Mouse (Mus musculus) CD4-positive helper T cell, adult 2 months (primary cell): ENCODE results near the gene Sbf2.

Source experiments
- DNase-seq: peaks from one replicate; pipeline ENCODE4 v3.0.0-alpha.2; 2012; ENCODE audit warnings: low read depth, missing footprints, low spot score

Sbf2 gene

GRCm38 (mm10) chr7:110313392-110314055 lies 301.2 kb downstream of the Sbf2 start:
- no peak for DNase-seq

DNA sequence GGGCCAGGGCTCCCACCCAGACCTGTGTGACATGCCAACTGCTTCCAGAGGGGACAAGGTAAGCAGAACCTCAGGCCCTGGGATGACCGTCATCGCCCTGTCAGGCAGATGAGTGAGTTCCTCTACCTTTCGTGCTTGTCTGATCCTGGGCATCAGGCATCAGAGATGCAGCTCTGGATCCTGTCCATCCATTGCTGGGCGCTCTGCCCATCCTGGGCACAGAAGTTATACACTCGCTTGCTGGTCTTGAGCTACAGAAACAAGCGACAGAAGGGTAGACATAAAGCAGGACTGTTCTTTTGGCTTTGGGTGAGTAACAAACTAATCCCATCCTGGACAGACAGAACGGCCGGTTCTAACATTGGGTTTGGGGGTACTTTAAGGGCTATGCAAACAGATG lies 305.5 kb downstream of the Sbf2 start:
- no peak for DNase-seq

- DNase-seq, result no peak
Observed at GRCm38 (mm10) chr7:110307741-110308140, 307.0 kb downstream of the Sbf2 start.

GRCm38 (mm10) chr7:110306281-110306680 lies 308.4 kb downstream of the Sbf2 start:
- no peak for DNase-seq

DNA sequence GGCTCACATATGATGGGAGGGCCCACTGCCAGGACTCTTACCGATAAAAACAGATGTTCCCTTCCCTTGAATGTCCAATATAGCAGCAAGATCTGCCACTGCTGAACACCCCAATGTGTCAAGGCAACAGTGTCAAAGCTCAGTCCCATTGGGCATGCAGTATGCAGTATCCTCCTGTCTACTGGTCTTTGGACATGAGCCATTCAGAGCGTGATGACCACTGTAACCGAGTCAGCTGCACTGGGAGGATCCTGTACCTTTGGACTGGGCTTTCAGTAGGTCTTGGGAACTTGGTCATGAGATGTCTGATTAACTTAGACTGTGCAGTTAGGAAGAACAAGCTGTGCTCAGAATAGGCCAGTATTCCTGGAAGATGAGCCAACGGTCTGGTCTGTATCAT lies 309.2 kb downstream of the Sbf2 start:
- no peak for DNase-seq

DNA sequence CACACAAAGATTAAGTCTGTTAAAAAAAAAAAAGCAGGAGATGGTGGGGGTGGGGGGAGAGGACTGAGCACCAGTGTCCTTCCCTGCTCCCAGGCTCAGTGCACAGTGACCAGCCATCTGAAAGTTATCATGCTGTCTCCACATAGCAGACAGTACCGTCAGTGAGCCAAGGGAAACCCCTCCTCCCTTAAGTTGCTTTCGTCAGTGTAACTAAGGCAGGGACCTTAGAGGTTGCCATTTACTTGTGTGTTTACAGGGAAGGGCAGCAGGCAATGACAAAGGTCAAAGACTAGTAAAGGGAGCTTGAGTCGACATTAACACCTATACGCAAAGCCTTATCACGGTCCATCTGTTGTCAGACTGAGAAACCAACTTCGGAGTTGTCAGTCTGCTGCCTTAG lies 311.8 kb downstream of the Sbf2 start:
- no peak for DNase-seq

DNA sequence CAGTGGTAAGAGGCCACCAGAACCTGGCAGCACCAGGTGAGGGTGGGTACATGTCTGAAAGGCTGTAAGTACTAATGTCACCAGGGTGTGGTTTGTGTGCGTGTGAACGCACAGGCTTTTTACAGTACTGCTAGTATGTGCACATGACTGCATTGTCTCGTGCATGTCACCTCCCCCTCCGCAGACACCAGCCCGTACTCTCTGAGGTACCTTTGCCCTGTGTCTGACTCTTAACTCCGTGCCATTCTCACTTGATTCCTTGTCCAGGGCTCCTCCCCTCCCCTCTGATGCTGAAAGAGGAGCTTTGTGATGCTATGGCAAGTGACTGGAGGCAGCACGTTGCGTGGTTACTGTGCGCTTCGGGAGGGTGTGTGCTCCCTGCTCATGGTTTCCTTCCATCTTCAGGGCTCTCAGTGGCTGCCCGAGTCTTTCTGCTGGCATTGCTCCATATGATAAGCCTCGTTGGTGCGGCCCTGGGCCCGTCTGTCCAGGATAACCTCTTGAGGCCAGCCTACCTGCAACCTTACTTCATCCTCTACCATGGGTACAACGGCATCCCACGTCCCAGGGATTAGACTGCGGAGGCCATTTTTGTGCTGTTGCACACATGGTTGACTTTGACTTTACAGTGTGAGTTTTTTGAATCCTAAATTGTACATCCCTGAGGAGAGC lies 315.8 kb downstream of the Sbf2 start:
- DNase-seq, result no peak

- DNase-seq, result no peak
Observed at GRCm38 (mm10) chr7:110298090-110298489, 316.6 kb downstream of the Sbf2 start.

GRCm38 (mm10) chr7:110297611-110298010 lies 317.1 kb downstream of the Sbf2 start:
- no peak for DNase-seq

- DNase-seq, result no peak
Observed at GRCm38 (mm10) chr7:110296889-110297603, 317.7 kb downstream of the Sbf2 start.

- DNase-seq, result no peak
Observed at GRCm38 (mm10) chr7:110289647-110290046, 325.1 kb downstream of the Sbf2 start.

- DNase-seq, result no peak
Observed at GRCm38 (mm10) chr7:110288731-110289191, 326.0 kb downstream of the Sbf2 start.

GRCm38 (mm10) chr7:110288191-110288604 lies 326.5 kb downstream of the Sbf2 start:
- no peak for DNase-seq

DNA sequence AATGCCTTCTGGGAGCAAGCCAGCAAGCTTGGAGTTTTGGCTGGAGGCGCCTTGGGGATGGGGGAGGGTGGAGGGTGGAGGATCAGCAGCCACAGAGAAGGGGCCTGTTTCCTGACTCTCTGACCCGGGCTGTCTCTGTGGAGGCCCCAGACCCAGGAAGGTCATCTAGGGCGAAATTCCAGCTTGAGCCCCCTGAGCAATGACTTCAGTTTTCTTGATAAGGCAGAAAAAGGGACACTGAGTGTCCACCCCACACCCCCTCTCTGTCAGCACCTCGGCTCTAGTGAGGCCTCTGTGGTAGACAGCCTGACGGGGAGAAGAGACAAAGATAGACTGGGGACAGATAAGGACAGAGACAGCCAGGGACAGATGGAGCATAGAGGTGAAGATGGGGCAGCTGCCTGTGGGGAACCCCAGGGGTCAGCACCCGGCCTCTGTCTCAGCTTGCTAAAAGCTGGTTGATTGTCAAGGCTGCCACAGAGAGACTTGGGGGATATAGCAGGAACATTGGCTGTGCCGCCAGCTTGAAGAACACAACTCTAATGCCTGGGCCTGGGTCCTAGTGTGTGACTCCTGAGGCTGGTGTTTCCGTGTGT lies 327.1 kb downstream of the Sbf2 start:
- no peak for DNase-seq

DNA sequence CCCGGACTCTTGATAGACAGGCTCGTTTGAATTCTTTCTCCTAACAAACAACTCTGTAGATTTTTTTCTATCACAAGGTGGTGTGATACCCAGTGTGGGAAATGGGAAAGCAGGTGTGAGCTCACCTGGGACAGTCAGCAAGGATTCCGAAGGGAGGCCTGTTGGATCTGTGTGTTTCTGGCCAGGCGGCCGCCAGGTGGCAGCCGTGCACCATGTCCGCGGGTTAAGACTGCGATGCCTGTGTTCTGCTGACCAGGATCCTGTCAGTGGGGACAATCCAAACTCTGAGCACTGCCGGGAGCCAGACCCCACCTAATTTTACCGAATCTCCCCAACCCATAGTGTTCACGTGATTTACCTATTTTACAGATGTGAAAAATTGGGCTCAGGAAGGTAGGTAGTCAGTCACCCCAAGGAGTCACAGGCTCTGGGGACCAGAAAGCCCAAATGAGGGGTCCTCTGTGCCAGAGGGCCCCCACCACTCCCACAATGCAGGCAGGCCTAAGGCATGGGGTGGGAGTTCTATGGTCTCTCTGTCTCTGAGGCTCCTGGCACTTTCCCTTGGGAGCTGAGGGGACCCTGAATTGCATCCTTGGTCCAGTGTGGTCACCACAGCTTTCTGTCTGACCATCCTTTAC lies 327.8 kb downstream of the Sbf2 start:
- peak; percentile 65 for DNase-seq

GRCm38 (mm10) chr7:110286198-110286732 lies 328.5 kb downstream of the Sbf2 start:
- peak; percentile 20 for DNase-seq

- DNase-seq, result no peak
Observed at GRCm38 (mm10) chr7:110285849-110286151, 328.9 kb downstream of the Sbf2 start.

GRCm38 (mm10) chr7:110285076-110285848 lies 329.5 kb downstream of the Sbf2 start:
- no peak for DNase-seq

DNA sequence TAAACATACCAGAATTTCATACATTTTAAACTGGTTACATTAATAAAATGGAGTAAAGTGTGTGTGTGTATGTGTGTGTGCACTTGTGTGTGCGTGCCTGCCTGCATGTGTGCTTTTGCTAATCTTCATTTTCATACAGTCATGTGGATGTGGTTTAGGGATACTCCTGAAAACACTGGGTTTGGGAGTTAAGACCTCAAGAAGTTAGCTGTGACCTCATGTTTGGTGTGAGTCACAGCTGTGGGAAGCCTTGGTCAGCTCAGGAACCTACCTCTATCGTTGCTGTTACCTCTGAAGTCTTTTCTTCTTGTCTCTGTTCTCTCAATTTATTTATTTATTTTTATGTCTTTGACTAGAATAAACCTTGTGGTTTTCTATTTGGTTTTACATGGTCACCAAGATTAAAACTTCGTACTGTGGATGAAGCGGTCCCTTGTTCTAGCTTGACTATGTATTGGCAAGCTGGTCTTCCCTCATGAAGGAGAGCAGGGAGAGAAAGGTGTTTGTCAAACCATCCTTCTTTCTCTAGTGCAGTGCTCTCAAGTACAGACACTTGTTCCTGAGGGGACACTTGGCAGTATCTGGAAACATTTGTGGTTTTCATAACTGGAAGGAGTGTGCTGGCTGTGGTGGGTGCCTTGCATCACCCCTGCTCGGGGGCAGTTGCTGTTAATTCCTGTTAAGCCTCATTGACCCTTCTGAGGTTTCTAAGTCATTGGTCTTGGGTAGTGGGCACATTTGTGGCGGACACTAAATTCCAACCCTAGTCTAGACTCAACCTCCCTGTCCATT lies 331.0 kb downstream of the Sbf2 start:
- no peak for DNase-seq

- DNase-seq, result no peak
Observed at GRCm38 (mm10) chr7:110282797-110283196, 331.9 kb downstream of the Sbf2 start.
